In the genomic region with DNA sequence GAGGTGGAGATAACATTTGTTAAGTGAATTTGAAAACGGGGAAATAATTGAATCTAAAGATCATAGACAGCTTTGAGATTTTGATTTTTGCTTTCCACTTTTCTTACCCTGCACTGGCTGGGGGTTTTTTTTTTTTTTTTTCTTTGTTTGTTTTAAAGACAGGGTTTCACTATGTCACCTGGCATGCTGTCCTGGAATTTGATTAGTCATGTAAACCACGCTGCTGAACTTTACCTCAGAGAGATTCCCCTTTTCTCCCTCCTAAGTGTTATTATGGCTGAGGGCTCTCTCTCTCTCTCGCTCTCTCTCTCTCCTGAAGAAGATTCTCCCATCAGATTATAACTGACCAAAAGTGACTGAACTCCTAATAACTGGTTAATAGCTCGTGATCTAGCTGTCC, we compare ENCODE assay signal across 20 mouse cellular contexts.
"Had no signal": no experiment of that assay in that cellular context is flagged by ENCODE, and none has a peak within 500 bp of the region (broad histone marks: within the 10 kb centered on the region; RNA-seq: fewer than 3 reads in every experiment).

No protein-coding gene starts in this region.

- DNase-seq: liver, postnatal 0 days; lung, adult 2 months; lung, postnatal 14 days; lung, postnatal 36 days; midbrain, embryonic 14.5 days; retina, postnatal 1 day; right cerebral cortex, adult 18-20 months; right cerebral cortex, postnatal 25 days; right cerebral cortex, postnatal 4 days; spleen, adult 18-20 months; thymus, adult 18-20 months; thymus, postnatal 14 days; thymus, postnatal 36 days had no signal

- H3K9me3 ChIP-seq: liver, embryonic 15.5 days; lung, embryonic 15.5 days; megakaryocyte, embryonic 14.5 days; midbrain, embryonic 12.5 days; neural tube, embryonic 12.5 days had no signal

- H3K36me3 ChIP-seq: liver, embryonic 15.5 days; lung, embryonic 15.5 days; midbrain, embryonic 12.5 days; neural tube, embryonic 12.5 days had no signal

- H3K4me2 ChIP-seq: liver, embryonic 15.5 days; lung, embryonic 15.5 days; midbrain, embryonic 12.5 days; neural tube, embryonic 12.5 days had no signal

- ATAC-seq: liver, postnatal 0 days; lung, postnatal 0 days had no signal

- H3K4me3 ChIP-seq: liver, embryonic 15.5 days; lung, embryonic 15.5 days; megakaryocyte, embryonic 14.5 days; midbrain, embryonic 12.5 days; neural tube, embryonic 12.5 days had no signal

- H3K27ac ChIP-seq: liver, embryonic 15.5 days; lung, embryonic 15.5 days; macrophage; midbrain, embryonic 12.5 days; neural tube, embryonic 12.5 days had no signal

- H3K9ac ChIP-seq: liver, embryonic 15.5 days; liver, postnatal 0 days; lung, embryonic 15.5 days; midbrain, embryonic 12.5 days; neural tube, embryonic 12.5 days had no signal

- H3K27me3 ChIP-seq: liver, embryonic 15.5 days; lung, embryonic 15.5 days; megakaryocyte, embryonic 14.5 days; midbrain, embryonic 12.5 days; neural tube, embryonic 12.5 days had no signal

- H3K4me1 ChIP-seq: liver, embryonic 15.5 days; lung, embryonic 15.5 days; midbrain, embryonic 12.5 days; neural tube, embryonic 12.5 days had no signal
